Mouse (Mus musculus): ENCODE measurements around the gene Tgfbr2. TPM values are rescaled to one million over a fixed set of nuclear protein-coding genes. Genes with fewer than 3 reads are reported as not detected.

The Tgfbr2 gene
- 6.9 and 12.2 TPM in 2 replicates for polyA plus RNA-seq (2012; rRNA removed)

DNA sequence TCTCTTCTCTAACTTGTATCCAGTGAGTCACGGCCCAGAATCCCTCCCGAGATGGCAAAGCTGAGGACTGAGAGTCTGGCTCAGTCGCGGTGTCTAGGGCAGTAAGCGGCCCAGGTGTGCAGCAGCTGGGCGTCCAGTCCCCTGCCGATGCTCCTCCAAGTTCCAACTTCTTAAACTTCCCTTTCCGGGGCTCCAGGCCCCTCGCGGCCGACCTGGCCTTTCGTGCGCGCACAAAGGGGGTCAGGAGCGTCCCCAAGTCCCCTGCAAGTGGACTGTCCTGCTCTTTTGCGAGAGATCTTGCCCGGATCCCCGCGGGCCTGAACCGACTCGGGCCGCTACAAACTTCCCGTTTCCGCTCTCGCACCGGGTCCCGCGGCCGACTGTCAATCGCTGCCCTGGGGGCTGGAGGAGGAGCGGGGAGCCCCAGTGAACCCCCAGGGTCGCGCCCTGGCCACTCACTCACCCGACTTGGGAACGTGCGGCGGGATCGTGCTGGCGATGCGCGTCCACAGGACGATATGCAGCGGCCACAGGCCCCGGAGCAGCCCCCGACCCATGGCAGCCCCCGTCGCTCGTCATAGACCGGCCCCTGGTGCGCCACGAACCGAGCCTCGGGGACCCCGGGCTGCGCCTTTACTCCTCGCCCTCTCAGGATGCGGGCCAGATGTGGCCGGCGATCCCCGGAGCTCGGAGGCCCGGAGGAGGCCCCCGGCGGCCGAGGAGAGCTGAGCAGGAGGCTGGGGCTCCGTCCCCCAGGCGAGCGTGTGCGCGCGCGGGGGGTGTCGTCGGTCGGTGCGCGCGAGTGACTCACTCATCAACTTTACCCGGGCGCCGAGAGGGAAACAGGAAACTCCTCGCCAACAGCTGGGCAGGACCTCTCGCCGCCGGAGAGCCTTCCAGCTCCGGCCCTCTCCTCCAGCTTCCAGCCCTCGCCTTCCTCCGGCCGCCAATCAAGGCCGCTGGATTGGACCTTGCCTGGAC lies at the start of gene Tgfbr2:
Gene Tgfbr2, minus strand, starts transcription at position 880 of the 981 bp plus-strand sequence.

